Mouse (Mus musculus) B cell, adult (primary cell): Measurements from ENCODE around the gene Gm9048. TPM values are rescaled to one million over a fixed set of nuclear protein-coding genes. Genes with fewer than 3 reads are reported as not detected.

ENCODE experiments used
- total RNA-seq: library from RNA; stranded (reverse); gene quantifications from 4 replicates; pipeline ENCODE4 v1.2.4, GENCODE M21; 2023; ENCODE audit not compliant: inconsistent age

Gene Gm9048
- not detected in 4 replicates for total RNA-seq

GRCm38 (mm10) chr10:118348579-118348978 lies at the start of gene Gm9048:
Gm9048 (minus strand) TSS chr10:118348679.

GRCm38 (mm10) chr10:118354005-118354404 lies 5.5 kb upstream of the Gm9048 start, which contains the start of gene Gm9049:
Gm9049 (minus strand) TSS chr10:118354105.

GRCm38 (mm10) chr10:118343155-118343554 lies 5.3 kb downstream of the Gm9048 start, which contains the start of gene Gm9046:
Gm9046 (minus strand) TSS chr10:118343255.

GRCm38 (mm10) chr10:118337731-118338130 lies 10.7 kb downstream of the Gm9048 start, which contains the start of gene Gm9045:
Gm9045 (minus strand) TSS chr10:118337831.

GRCm38 (mm10) chr10:118332308-118332707 lies 16.2 kb downstream of the Gm9048 start, which contains the start of gene Gm9044:
Gm9044 (minus strand) TSS chr10:118332408.

GRCm38 (mm10) chr10:118326869-118327268 lies 21.6 kb downstream of the Gm9048 start, which contains the start of gene Gm9040:
Gm9040 (minus strand) TSS chr10:118326969.

Other genes starting within 250 kb of the Gm9048 start
- gene Mdm1, start 206.9 kb downstream of the Gm9048 start, total RNA-seq, result 9.7 to 13.5 TPM (median 12.7 TPM) in 4 replicates
- not detected in 4 replicates for gene Il22, start 143.7 kb downstream of the Gm9048 start, total RNA-seq
- 0.72 to 1.3 TPM (median 1.1 TPM) in 4 replicates for gene Gm32717, start 107.9 kb downstream of the Gm9048 start, total RNA-seq
- gene Gm32802, start 90.0 kb downstream of the Gm9048 start, total RNA-seq, result 0.72 to 1.3 TPM (median 1.1 TPM) in 4 replicates
- not detected in 4 replicates for gene Iltifb, start 53.6 kb downstream of the Gm9048 start, total RNA-seq
- not detected in 4 replicates for gene Gm9040, start 21.7 kb downstream of the Gm9048 start, total RNA-seq
- gene Gm9044, start 16.3 kb downstream of the Gm9048 start, total RNA-seq, result not detected in 4 replicates
- not detected in 4 replicates for gene Gm9045, start 10.8 kb downstream of the Gm9048 start, total RNA-seq
- gene Gm9046, start 5.4 kb downstream of the Gm9048 start, total RNA-seq, result not detected in 4 replicates
- gene Gm9049, start 5.4 kb upstream of the Gm9048 start, total RNA-seq, result not detected in 4 replicates
- 0.61 to 1.7 TPM (median 1.1 TPM) in 4 replicates for gene Ifng, start 92.4 kb upstream of the Gm9048 start, total RNA-seq